Comparison of ENCODE assay signal across 8 mouse cellular contexts in the genomic region with DNA sequence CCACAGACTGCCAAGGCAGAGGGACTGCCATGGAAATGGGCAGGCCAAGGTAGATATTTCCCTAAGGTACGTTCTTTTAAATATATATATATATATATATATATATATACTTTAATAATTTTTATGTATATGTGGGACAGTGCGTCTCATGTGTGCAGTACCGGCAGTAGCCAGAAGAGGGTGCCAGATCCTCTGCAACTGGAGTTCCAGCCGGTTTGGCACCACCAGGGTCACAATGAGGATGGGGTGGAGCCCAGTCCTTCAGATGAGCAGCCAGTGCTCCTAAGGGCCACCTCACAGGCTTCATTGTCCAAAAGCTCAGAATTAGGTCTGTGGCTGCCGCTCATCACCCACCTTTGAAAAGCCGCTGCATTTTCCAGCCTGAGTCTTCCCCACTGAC. TPM values are rescaled to one million over a fixed set of nuclear protein-coding genes. Genes with fewer than 3 reads are reported as not detected.
A peak's percentile ranks its signal among the peaks of the same experiment; 100 is the strongest.
DNase-seq lines count a peak whose midpoint lies in the region; ATAC-seq and TF ChIP-seq lines count a peak whose summit lies in the region.
"Had no signal": no experiment of that assay in that cellular context is flagged by ENCODE, and none has a peak within 500 bp of the region (broad histone marks: within the 10 kb centered on the region; RNA-seq: fewer than 3 reads in every experiment).

No protein-coding gene starts in this region.

- TF ChIP-seq CTCF in testis, adult 2 months (IDR thresholded peaks at IDR 0.05; ENCODE audit: control insufficient read depth, insufficient read depth, insufficient replicate concordance, low read depth, low read length): peak; percentile 84; the same call in 1 of the 2 replicates

- ATAC-seq in intestine, embryonic 14.5 days (replicated peaks; ENCODE audit: low FRiP score, low TSS enrichment, low read depth): no peak
- ATAC-seq in intestine, embryonic 15.5 days: no peak
- ATAC-seq in liver, embryonic 13.5 days (ENCODE audit: low read depth): no peak

- peak; percentile 43; the same call in 1 of the 2 replicates for TF ChIP-seq POLR2A in testis, adult 2 months (IDR thresholded peaks at IDR 0.05; ENCODE audit: control insufficient read depth, low read depth, low read length)

- H3K36me3 ChIP-seq in intestine, embryonic 14.5 days (ENCODE audit: control insufficient read depth, insufficient read depth, low read length): no peaks in the 10 kb centered on the region
- H3K36me3 ChIP-seq in intestine, embryonic 15.5 days: no peaks in the 10 kb centered on the region
- no peaks in the 10 kb centered on the region for H3K36me3 ChIP-seq in liver, embryonic 13.5 days
- no peaks in the 10 kb centered on the region for H3K36me3 ChIP-seq in testis, adult 2 months (ENCODE audit: control insufficient read depth, insufficient read depth, low read length)
- H3K36me3 ChIP-seq: lung, embryonic 15.5 days had no signal

- no peaks in the 10 kb centered on the region for H3K4me1 ChIP-seq in intestine, embryonic 14.5 days (replicated peaks; ENCODE audit: control insufficient read depth, insufficient read depth, low read length)
- no peaks in the 10 kb centered on the region for H3K4me1 ChIP-seq in intestine, embryonic 15.5 days (replicated peaks)
- no peaks in the 10 kb centered on the region for H3K4me1 ChIP-seq in liver, embryonic 13.5 days (replicated peaks)
- H3K4me1 ChIP-seq in testis, adult 2 months (ENCODE audit: control insufficient read depth, insufficient read depth, low read length): no peaks in the 10 kb centered on the region; the same call in 1 of the 2 replicates
- H3K4me1 ChIP-seq: lung, embryonic 15.5 days had no signal

- H3K9ac ChIP-seq in intestine, embryonic 14.5 days (ENCODE audit: low read length): no peak overlapping the region
- no peak overlapping the region for H3K9ac ChIP-seq in intestine, embryonic 15.5 days
- no peak overlapping the region for H3K9ac ChIP-seq in liver, embryonic 13.5 days
- H3K9ac ChIP-seq: lung, embryonic 15.5 days had no signal

- H3K27ac ChIP-seq in intestine, embryonic 14.5 days (ENCODE audit: low read depth): no peak overlapping the region
- no peak overlapping the region for H3K27ac ChIP-seq in intestine, embryonic 15.5 days
- no peak overlapping the region for H3K27ac ChIP-seq in liver, embryonic 13.5 days
- no peak overlapping the region for H3K27ac ChIP-seq in testis, adult 2 months (ENCODE audit: control insufficient read depth, insufficient read depth, low read depth, low read length)
- H3K27ac ChIP-seq: lung, embryonic 15.5 days had no signal

- H3K27me3 ChIP-seq in intestine, embryonic 14.5 days (replicated peaks; ENCODE audit: control insufficient read depth, insufficient read depth, low read length): no peaks in the 10 kb centered on the region; the same call in 1 of the 2 replicates
- no peaks in the 10 kb centered on the region for H3K27me3 ChIP-seq in intestine, embryonic 15.5 days (replicated peaks)
- 0 out of 2 replicates have a peak, but pooled peaks cover 4% of the 10 kb centered on the region for H3K27me3 ChIP-seq in liver, embryonic 13.5 days
- H3K27me3 ChIP-seq in testis, adult 2 months (ENCODE audit: control insufficient read depth, insufficient read depth, low read length): no peaks in the 10 kb centered on the region
- H3K27me3 ChIP-seq: lung, embryonic 15.5 days had no signal

- H3K4me3 ChIP-seq in intestine, embryonic 14.5 days (ENCODE audit: low read depth, low read length): no peak overlapping the region
- no peak overlapping the region for H3K4me3 ChIP-seq in intestine, embryonic 15.5 days (replicated peaks)
- H3K4me3 ChIP-seq in liver, embryonic 13.5 days (replicated peaks): no peak overlapping the region
- peak overlapping the region; percentile 36 for H3K4me3 ChIP-seq in testis, adult 2 months (ENCODE audit: control insufficient read depth, low read depth, low read length)
- H3K4me3 ChIP-seq: lung, embryonic 15.5 days had no signal

- H3K9me3 ChIP-seq in intestine, embryonic 14.5 days (ENCODE audit: control insufficient read depth, low read length): no peaks in the 10 kb centered on the region
- no peaks in the 10 kb centered on the region for H3K9me3 ChIP-seq in intestine, embryonic 15.5 days
- H3K9me3 ChIP-seq in liver, embryonic 13.5 days (replicated peaks): no peaks in the 10 kb centered on the region
- H3K9me3 ChIP-seq: lung, embryonic 15.5 days had no signal

- no peak overlapping the region for H3K4me2 ChIP-seq in intestine, embryonic 14.5 days (ENCODE audit: low read length)
- H3K4me2 ChIP-seq in intestine, embryonic 15.5 days (replicated peaks): no peak overlapping the region
- no peak overlapping the region for H3K4me2 ChIP-seq in liver, embryonic 13.5 days
- H3K4me2 ChIP-seq: lung, embryonic 15.5 days had no signal

- 45% methylated on average over 6 of the region's 6 CpGs for WGBS in intestine, embryonic 14.5 days
- WGBS in intestine, embryonic 15.5 days: 48% methylated on average over 6 of the region's 6 CpGs
- WGBS in liver, embryonic 13.5 days (ENCODE audit: insufficient replicate concordance): 41% methylated on average over 6 of the region's 6 CpGs

- DNase-seq in intestine, embryonic 14.5 days (ENCODE audit: low spot score): peak; percentile 74
- DNase-seq in 416B (ENCODE audit: low read depth): peak; percentile 40
- DNase-seq in B cell, adult 2 months: peak; percentile 74
- DNase-seq in embryo, embryonic 10.5 days (ENCODE audit: low spot score): peak; percentile 80
- peak; percentile 34 for DNase-seq in liver, embryonic 13.5 days

RNA-seq across cellular contexts. Expression of a gene that starts 6.3 kb away (rescaled TPM):
- polyA plus RNA-seq in intestine, embryonic 14.5 days (2014; fragmentation: Nextera tagmentation; extraction: Ambion mirVana): not detected in 2 replicates
- polyA plus RNA-seq in intestine, embryonic 15.5 days (2015; fragmentation: Nextera tagmentation; extraction: Ambion mirVana): not detected in 2 replicates
- polyA plus RNA-seq in liver, embryonic 13.5 days (2015; fragmentation: Nextera tagmentation; extraction: Ambion mirVana): not detected in 2 replicates
- 407 and 425 TPM in 2 replicates for polyA plus RNA-seq in testis, adult 2 months (2012; rRNA removed)
- polyA plus RNA-seq: lung, embryonic 15.5 days had no signal

RNA-seq across cellular contexts. Expression of a gene that starts 25.8 kb away (rescaled TPM):
- 47.9 and 48.0 TPM in 2 replicates for polyA plus RNA-seq in intestine, embryonic 14.5 days (2014; fragmentation: Nextera tagmentation; extraction: Ambion mirVana)
- polyA plus RNA-seq in intestine, embryonic 15.5 days (2015; fragmentation: Nextera tagmentation; extraction: Ambion mirVana): 40.5 and 44.3 TPM in 2 replicates
- 11.2 and 11.7 TPM in 2 replicates for polyA plus RNA-seq in liver, embryonic 13.5 days (2015; fragmentation: Nextera tagmentation; extraction: Ambion mirVana)
- polyA plus RNA-seq in testis, adult 2 months (2012; rRNA removed): 25.1 and 28.0 TPM in 2 replicates

RNA-seq across cellular contexts. Expression of a gene that starts 33.0 kb away (rescaled TPM):
- 0.19 TPM in 1 of 2 replicates, not detected in the other for polyA plus RNA-seq in intestine, embryonic 14.5 days (2014; fragmentation: Nextera tagmentation; extraction: Ambion mirVana)
- polyA plus RNA-seq in intestine, embryonic 15.5 days (2015; fragmentation: Nextera tagmentation; extraction: Ambion mirVana): 0.05 and 0.06 TPM in 2 replicates
- not detected in 2 replicates for polyA plus RNA-seq in liver, embryonic 13.5 days (2015; fragmentation: Nextera tagmentation; extraction: Ambion mirVana)
- 0.91 and 1.5 TPM in 2 replicates for polyA plus RNA-seq in testis, adult 2 months (2012; rRNA removed)
- polyA plus RNA-seq: lung, embryonic 15.5 days had no signal

RNA-seq across cellular contexts. Expression of a gene that starts 47.2 kb away (rescaled TPM):
- 91.9 and 92.2 TPM in 2 replicates for polyA plus RNA-seq in intestine, embryonic 14.5 days (2014; fragmentation: Nextera tagmentation; extraction: Ambion mirVana)
- 106 and 121 TPM in 2 replicates for polyA plus RNA-seq in intestine, embryonic 15.5 days (2015; fragmentation: Nextera tagmentation; extraction: Ambion mirVana)
- polyA plus RNA-seq in liver, embryonic 13.5 days (2015; fragmentation: Nextera tagmentation; extraction: Ambion mirVana): 19.9 and 20.0 TPM in 2 replicates
- 4.1 and 5.1 TPM in 2 replicates for polyA plus RNA-seq in testis, adult 2 months (2012; rRNA removed)

RNA-seq across cellular contexts. Expression of a gene that starts 56.9 kb away (rescaled TPM):
- 8.1 and 8.4 TPM in 2 replicates for polyA plus RNA-seq in intestine, embryonic 14.5 days (2014; fragmentation: Nextera tagmentation; extraction: Ambion mirVana)
- polyA plus RNA-seq in intestine, embryonic 15.5 days (2015; fragmentation: Nextera tagmentation; extraction: Ambion mirVana): 7.6 and 8.2 TPM in 2 replicates
- 0.28 and 0.29 TPM in 2 replicates for polyA plus RNA-seq in liver, embryonic 13.5 days (2015; fragmentation: Nextera tagmentation; extraction: Ambion mirVana)
- 4.5 and 5.8 TPM in 2 replicates for polyA plus RNA-seq in testis, adult 2 months (2012; rRNA removed)

Comparison
In these comparisons a context has a peak if more than half of its experiments do, and no peak if none do; other contexts are left out.
1. RNA of a gene that starts 6.3 kb away (polyA plus RNA-seq): 407 to 425 TPM in testis, adult 2 months; not detected in intestine, embryonic 15.5 days, not detected in intestine, embryonic 14.5 days and not detected in liver, embryonic 13.5 days; every median in the first group is over 100 times any median in the second.
2. Peak in every context shown above with its lines, with median percentiles within 50 percentile points of each other: DNase-seq.